Mouse (Mus musculus) common myeloid progenitor, adult 5-6 weeks (primary cell): ENCODE data around the gene Zdhhc19. TPM values are rescaled to one million over a fixed set of nuclear protein-coding genes. Genes with fewer than 3 reads are reported as not detected.
A peak's percentile ranks its signal among the peaks of the same experiment; 100 is the strongest.

Source experiments
- ATAC-seq: replicated peaks from 2 replicates; pipeline ENCODE4 v1.8.0; 2016; ENCODE audit warnings: low read depth, mild to moderate bottlenecking, moderate TSS enrichment, inconsistent platforms; ENCODE audit not compliant: poor library complexity, severe bottlenecking
- total RNA-seq: library from RNA; stranded (forward); fragments of 200-1000, 187-1606 nt; gene quantifications from 2 replicates; pipeline ENCODE4 v1.2.3, GENCODE M21; 2017

Gene Zdhhc19
- total RNA-seq, 1 experiment from 2014 or later: not detected

DNA sequence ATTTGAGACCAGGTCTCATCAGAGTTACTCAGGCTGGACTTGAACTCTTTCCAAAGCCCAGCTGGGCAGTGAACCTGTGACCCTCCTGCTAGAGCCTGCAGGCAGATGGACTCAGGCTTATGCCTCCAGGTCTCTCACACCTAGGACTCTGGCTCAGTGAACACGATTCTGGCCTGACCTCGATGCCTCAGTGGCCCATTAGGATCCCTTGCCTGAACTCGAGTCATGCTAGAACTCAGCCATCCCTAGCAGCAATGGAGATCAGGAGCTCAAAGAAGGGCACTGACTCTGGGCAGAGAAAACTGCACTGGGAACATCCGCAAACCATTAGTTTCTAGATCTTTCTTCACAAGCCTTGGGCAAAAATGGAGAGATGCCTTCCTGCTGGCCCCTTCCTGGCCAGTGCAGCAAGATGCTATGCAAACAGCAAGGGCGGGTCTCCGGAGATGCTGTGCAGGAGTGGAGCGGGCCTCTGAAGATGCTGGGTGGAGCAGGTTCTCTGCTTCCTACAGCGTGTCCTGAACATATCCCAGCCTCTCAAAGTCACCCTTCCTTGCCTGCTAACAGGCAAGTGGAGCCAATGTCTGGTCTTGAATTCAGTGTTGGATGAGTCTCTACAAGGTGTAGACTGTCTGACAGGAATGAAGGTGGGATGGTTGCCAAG is 15.9 kb downstream of the Zdhhc19 start:
- no peak for ATAC-seq

DNA sequence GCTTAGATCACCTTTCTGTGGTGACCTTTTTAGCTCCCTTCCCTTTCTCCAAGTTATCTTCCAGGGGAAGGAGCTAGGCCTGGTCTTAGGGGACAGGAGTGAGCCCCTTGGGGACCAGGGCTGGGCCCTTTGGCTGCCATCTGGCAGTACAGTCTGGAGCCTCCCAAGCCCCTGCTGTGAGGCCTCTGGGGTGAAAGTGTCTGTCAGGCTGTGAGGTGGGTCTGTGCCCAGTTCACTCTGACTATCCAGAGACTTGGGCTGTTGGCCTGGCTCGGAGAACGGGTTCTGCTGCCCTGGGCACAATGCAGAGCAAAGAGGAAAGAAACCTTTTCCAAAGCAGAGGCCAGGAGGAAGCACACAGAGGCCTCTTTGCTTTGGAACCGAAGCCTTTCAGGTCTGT is 16.9 kb downstream of the Zdhhc19 start:
- ATAC-seq: no peak

DNA sequence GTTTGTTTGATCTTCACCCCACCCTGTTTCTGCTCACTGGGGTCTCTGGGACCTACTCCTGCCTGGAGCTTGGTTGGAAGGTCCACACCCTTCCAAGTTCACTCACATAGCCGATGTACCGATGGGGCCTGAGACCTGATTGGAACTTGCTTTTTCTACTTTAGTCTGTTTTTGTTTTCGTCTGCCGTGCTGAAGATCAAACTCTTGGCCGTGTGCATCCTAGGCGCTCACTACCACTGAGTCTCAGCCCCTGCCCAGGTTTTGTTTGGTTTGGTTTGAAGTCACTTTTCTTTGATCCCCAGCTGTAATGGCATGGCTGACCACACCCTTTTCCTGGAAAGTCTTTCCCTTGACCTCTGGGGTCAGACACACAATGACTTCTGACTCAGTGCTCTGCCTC is 17.3 kb downstream of the Zdhhc19 start:
- no peak for ATAC-seq

DNA sequence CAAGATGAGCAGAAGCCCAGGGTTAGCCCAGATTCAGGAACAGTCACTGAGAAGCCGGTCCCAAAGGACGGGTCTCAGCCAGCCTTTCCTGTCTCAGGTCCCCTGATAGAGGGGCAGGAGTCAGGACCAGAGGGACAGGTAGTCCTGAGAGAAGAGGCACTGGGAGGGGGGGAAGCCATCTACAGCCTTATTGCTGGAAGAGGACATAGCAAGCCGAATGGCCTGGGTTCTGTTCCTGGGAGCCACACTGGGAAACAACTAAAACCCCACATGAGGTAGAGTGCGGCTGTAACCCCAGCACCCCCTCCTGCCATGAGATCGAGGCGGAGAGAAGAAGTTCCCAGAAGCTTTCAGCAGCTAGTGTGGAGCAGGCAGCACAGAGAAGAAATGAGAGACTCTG is 17.9 kb downstream of the Zdhhc19 start:
- no peak for ATAC-seq

DNA sequence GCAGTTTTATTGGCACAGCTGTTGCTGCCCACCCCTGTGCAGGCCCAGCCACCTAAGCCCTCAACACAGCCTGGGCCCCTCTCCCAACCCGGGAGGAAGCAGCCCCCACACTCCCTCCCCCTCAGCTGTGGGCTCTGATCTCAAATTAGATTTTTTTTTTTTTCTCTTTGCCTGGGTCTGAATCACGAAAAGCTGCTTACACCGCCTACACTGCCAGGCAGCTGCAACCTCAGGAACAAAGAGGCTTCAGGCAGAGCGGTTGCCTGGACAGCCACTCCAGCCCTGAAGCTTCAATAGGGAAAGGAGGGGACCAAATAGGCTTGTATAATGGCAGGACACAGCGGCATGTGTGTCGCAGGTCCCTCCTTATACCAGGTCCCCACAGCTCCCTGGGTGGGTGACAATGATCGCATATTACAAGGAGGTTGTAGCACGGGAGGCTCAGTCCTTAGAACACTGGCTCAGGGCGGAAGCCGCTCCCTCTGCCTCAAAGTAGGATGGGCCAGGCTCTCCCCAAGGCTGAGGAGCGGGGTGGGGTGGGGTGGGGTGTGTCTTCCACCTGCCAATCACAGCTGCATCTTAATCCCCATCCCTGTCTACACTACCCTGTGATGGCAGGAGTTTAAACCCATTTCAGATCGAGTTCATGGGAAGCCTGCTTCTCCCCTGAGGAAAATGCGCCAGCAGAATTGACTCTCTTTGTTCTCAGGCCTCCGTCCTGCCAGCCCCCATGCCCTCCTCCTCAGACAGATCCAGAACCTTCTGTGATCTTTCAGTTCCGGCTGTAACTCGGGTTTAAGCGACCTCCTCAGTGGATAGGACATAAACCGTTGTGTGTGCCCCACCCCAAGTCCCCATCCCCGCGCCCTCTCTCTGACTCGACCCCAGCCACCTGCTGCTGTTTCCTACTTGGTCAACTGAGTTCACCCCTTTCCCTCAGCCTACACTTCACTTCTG is 20.2 kb downstream of the Zdhhc19 start:
- peak; percentile 26; the same call in 1 of the 2 replicates for ATAC-seq

DNA sequence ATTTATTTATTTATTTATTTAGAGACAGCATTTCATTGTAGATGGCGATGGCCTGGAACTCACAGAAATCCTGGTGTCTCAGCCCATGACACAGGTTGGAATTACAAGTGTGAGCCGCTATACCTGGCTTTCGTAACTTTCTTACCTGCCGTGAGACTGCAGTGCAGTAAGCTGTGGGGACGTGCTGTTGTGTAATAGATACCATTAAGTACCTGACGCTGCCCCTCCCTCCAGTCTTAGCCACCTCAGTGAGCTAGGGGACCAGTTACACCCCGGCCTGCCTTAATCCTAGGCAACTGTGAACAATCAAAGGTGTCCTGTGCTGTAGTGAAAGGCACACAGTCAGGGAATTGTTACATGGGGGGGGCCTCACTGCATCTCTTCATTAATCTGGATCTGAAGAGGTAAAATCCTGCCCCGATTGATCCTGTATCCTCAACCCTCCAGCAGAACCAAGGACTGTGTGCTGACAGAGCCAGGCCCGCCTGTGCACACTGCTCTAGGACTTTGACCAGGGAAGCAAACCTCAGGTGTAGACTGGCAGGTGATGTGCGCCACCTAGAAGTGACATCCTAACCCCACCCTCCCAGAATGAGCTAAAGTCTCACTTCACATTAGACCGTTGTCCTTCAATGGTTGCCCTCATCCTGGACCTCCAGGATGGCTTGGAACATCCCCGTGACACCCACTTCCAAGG is 21.9 kb downstream of the Zdhhc19 start:
- ATAC-seq: no peak

DNA sequence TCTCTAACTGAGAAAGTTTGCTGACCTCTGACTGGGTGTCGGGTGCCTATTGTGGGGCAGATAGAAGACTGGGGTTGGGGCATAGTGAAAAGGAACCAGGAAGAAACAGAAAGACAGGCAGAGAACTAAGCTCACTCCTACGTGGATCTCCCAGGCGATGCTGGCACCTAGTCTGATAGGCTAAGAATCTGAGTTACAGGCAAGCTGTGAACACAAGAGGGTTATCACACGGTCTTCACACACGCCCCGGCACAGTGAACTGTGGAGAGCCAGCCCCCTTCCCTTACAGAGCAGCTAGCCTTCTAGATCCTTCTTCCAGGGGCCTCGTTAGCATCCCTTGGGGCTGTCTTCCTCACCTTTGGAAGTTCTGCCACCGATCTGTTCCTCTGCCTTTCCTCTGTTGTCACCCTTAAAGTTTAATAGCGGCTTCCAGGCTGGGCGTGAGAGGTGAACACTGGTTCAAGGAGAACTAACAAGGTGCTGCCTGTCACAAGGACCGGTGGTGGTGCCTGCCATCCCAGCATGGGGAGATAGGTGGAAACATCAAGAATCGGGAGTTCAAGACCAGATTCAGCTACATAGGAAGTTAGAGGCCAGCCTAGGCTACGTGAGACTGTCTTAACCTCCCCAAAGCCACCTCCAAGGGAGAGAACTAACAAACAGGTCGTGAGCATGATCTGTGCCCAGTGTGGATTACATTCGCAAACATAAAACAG is 23.7 kb downstream of the Zdhhc19 start:
- ATAC-seq: no peak

DNA sequence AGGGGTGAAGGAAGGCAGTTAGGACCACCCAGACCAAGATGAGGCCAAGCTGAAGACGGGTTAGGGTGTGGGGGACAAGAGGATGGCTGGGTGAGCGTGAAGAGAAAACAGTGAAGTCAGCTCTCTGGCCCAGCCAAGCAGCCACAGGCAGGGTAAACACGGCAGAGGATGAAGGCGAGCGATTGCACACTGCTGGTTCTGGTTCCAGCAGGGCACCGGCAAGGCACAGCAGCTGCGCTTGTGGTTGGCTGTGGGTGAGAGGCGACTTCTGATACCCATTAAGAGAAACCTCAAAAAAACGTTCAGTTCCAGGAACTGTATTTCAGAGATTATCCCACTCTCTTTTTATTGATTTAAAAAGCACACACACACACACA is 24.3 kb downstream of the Zdhhc19 start:
- ATAC-seq: peak; percentile 90

DNA sequence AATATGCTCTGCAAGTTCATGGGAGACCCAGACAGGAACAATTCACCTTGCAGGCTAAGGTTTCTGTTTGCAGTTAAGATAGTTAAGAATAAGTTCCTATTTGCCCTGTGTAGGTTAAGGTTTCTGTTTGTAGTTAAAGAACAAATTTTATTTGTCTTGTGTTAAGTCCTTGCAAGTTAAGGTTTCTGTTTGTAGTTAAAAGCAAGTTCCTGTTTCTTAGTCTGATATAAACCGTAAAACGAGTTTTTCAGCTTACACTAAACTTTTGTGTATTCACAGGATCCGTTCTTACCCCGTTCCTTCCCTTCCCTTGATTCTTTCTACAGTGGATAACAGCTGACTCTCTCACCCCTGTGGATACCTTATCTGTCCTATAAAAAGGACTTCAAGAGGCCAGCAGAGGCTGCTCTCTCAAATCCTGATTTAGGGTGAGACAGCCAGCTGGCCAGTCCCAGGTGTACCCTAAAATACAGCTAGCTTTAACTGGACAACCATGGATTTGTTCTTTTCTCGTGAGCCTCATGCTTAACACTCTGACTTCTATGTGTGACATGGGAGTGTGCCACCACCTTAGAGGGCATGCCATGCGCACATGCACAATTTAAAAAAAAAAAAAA is 26.6 kb downstream of the Zdhhc19 start:
- ATAC-seq: no peak

DNA sequence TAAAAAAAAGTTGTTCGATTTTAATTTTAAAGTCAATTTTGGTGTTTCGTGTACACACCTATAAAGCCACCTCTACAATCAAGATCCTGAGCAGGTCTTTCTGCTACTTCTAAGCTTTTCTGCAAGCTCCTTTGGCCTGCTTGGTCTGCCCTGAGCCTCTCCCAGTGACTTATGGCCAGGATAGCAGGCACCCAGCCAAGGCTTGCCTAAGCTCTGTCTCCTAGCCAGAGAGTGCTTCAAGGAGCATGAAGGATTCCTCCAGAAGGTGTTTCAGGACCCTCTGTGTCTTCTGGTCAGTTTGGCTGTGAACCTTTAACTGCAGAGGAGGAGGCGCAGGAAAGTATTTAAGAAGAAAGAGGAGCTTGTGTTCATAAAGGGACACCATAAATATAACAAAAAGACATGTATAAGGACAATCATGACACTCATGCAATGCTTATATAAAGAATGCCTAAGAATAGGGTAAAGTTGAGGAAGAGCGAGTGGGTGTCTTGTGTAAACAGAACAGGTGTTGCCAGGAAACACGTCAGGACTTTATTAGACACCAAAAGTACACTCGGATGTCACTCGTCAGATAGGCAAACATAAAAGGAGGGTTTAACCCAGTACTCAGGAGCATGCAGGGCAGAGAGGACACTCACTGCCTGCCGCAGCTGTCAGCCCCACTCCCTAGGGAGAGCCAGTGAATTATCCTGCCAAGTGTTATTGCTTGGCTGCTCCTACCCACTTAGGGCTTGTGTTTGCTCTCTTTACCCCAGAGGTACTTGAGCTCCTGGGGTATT is 27.6 kb downstream of the Zdhhc19 start:
- no peak for ATAC-seq

DNA sequence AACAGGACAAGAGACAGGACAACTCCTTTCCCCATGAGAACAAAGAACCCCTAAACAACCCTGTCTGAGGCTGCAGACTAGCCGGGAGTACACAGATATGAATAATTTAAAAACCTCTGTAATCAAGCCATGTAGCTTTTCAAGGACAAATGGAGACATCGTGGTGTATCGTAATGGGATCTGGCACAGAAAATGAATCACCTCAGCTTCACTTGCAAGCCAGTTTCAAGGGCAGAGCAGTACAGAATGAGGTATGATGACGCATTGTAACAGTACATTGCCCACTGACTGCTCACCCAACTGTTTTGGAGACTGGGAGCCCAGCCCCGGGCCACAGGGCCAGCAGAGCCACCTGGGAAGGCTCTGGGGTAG is 28.2 kb downstream of the Zdhhc19 start:
- ATAC-seq: no peak

DNA sequence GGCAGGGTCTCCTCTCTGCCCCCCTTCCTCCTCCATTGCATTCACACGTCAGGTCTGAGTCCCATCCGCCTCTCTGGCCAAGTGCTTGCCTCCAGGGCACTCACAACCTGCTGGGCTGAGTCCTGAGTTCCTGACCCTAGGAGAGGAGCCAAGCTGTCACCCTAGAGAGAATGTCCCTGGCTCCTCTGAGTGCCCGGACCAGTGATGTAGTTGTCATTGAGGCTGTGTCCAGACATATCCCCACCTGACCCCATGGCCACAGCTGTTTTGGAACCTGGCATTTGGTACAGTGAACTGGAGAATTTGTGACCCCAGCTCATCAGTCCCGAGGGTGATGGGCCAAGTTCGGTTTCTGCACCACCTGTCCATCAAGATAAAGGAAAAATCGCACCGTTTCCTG is 30.8 kb downstream of the Zdhhc19 start:
- no peak for ATAC-seq

DNA sequence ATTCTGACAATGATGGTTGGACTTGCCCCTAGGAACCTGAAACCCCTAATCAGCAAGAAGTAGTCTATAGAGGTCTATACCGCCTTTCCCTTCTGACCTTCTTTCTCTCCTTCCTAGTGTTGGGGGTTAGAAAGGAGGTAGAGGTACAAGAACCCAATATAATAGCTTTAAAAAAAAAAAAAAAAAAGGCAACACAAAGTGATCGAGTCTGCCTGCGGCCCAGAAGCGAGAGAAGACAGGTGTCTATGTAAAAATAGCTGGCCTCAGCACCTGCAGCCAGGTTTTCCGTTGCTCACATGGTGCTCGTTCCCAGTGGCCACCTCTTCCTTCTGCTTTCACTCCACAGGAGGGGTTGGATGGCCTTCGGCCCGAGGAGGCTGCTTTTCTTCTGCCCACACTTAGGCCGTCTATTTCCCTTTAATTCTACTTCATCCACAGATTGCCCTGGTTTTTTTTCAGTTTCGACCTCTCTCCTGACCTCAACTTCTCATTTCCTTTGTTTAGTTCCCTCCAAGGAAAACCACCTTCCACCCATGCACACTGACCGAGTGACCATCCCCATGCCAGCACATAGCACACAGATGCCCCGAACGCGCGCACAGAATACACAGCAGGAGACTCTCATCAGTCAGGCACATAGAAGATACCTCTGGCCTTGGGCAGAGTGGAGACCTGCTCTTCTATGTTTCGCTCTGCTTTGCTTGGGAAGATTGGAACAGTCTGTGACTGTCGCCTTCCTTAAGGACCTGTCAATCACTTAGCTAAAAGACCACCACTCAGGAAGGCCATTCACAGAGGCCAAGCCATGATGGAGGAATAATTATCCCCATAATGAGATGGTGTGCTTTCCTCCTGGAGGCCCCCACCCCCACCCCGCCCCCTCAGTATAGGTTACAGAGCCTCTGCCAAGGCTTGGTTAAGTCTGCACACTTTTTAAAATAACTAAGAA is 37.1 kb downstream of the Zdhhc19 start:
- ATAC-seq: peak; percentile 61

DNA sequence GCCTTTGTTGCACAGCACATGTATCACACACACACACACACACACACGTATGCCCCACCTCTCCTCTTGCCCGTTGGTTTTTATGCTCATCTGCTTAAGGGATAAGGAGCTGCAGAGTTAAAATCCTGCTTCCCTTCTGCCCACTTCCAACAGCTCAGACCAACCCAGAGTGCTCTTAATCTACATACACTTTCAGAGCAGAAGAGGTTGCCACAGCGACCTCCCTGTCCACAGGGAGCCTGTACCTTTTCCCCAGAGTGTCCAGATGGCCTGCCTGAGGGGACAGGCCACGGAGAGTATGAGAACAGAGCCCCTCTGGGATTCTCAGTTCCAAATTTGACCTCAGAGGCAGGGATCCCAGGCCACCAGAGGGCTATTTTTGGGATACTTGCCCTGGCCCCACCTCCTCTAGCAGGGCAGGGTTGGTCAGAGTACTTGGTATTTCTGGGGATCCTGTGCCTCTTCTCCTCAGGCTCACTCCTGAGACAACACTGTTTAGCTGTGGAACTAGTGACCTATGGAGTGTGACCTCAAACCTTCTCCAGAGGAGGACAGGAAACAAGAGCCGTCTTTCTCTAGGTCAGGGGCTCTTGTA is 39.2 kb downstream of the Zdhhc19 start:
- no peak for ATAC-seq

DNA sequence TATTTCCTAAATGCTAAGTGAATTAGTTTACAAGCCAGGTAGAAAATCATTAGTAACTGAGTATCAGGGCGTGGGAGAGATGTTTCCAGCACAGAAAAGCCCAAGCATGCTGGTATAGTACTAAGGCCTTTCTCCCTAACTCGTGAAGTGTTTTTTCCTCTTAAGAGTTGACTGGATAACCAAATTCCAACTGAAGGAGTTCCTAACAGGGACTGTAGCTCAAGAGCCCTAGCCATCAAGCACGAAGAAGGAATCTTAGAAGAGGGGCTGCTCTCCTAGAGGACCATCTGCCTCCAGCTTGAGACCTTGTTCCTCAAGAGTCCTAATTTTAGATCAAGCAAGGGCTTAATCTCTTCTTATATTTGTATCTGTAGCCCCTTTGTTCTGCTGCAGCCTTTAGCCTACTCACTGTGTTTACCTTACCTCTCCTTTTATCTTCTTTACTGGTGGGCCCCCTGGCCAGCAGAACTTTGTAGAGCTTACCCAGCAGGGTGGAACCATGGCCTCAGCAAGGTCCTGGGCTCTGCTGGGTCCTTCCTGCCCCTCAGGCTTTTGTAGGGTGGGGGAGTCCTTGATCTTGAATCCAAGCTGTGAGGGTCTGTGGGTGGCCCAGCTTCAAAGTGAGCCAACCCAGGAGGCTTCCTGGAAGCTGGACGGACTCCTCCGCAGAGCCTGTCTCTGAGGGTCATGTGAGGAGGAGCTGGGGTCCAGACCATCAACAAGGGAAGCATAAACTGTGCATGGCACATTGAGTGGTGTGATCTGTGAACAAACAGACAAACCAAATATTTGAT is 42.0 kb downstream of the Zdhhc19 start:
- ATAC-seq: no peak

DNA sequence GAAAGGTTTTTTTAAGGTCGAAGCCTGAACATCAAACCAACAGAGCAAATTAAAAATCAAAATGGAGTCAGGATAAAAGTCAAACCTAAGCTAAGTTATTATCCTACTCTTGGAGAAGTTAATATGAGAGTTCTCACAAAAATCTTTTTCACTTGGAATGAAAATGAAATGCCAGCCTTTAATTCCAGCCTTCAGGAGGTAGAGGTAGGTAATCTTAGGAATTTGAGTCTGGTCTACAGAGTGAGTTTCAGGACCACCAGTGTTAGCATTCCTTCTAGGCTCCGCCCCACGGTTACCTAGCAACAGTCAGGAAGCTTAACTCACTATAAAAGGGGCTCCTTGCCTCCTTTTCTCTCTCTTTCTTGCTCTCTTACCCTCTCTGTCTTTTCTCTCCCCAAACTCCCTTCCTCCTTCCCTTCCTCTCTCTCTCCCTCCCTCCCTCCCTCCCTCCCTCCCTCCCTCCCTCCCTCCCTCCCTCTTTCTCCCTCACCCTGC is 42.7 kb downstream of the Zdhhc19 start:
- no peak for ATAC-seq
